Mouse (Mus musculus) testis, adult 2 months (tissue): ENCODE measurements at regions not wholly inside any gene's neighbourhood (a gene's known extent, or its start where the extent isn't known, plus 50 kb on each side); places are given as distances from the start of the nearest gene placed in this dataset.

Source experiments
- H3K27ac ChIP-seq: fragments of 200-500 bp; 2 replicates; pipeline ENCODE4 v1.5.1; 2012; ENCODE audit warnings: low read depth, low read length; ENCODE audit not compliant: control insufficient read depth, insufficient read depth
- H3K27me3 ChIP-seq: fragments of 200-500 bp; 2 replicates; pipeline ENCODE4 v1.6.1; 2012; ENCODE audit warnings: mild to moderate bottlenecking, low read length, moderate library complexity; ENCODE audit not compliant: control insufficient read depth, insufficient read depth
- H3K36me3 ChIP-seq: fragments of 200-500 bp; 2 replicates; pipeline ENCODE4 v1.6.1; 2012; ENCODE audit warnings: mild to moderate bottlenecking, low read length; ENCODE audit not compliant: control insufficient read depth, insufficient read depth
- H3K4me1 ChIP-seq: fragments of 200-500 bp; 2 replicates; pipeline ENCODE4 v1.6.1; 2012; ENCODE audit warnings: low read length; ENCODE audit not compliant: control insufficient read depth, insufficient read depth
- H3K4me3 ChIP-seq: fragments of 200-500 bp; 2 replicates; pipeline ENCODE4 v1.5.1; 2012; ENCODE audit warnings: low read depth, mild to moderate bottlenecking, low read length, moderate library complexity, mixed read lengths; ENCODE audit not compliant: control insufficient read depth
- CTCF ChIP-seq: fragments of 200-500 bp; IDR thresholded peaks from 2 replicates; pipeline ENCODE4 v1.5.1; 2012; ENCODE audit warnings: low read depth, mild to moderate bottlenecking, inconsistent platforms, low read length, moderate library complexity; ENCODE audit not compliant: control insufficient read depth, insufficient read depth, insufficient replicate concordance
- POLR2A ChIP-seq: fragments of 200-500 bp; IDR thresholded peaks from 2 replicates; pipeline ENCODE4 v1.6.1; 2012; ENCODE audit warnings: low read depth, mild to moderate bottlenecking, inconsistent platforms, low read length, moderate library complexity; ENCODE audit not compliant: control insufficient read depth

DNA sequence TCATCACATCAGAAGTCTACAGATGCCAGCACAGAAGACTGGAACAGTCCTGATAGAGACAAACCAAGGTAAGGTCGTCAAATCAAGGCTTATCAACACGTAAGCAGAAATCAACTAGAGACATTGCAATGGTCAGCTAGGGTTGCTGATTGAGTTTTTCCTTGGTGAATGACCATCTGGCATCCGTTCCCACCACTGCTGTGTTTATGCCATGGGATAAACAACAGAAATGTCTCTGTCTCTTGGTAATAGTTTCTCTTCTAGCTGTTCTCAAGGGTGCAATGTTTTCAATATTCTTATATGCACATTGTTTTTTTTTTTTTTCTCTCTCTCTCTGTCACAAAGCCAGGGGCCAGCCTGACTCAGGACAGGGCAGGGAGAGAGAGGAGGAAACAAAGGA, 110.2 kb upstream of the Plxnc1 start:
- Histone ChIP-seq H3K27ac (no peak overlapping the region), H3K36me3 (no peaks in the 10 kb centered on the region), H3K4me3 (no peak overlapping the region), H3K4me1 (no peaks in the 10 kb centered on the region; the same call in 1 of the 2 replicates), H3K27me3 (no peaks in the 10 kb centered on the region)
- TF ChIP-seq CTCF (no peak), POLR2A (no peak)

- Histone ChIP-seq H3K27me3 (no peaks in the 10 kb centered on the region), H3K4me1 (no peaks in the 10 kb centered on the region), H3K4me3 (no peak overlapping the region), H3K27ac (no peak overlapping the region), H3K36me3 (no peaks in the 10 kb centered on the region)
- TF ChIP-seq CTCF (no peak), POLR2A (no peak)
Observed at GRCm38 (mm10) chr10:95048790-95049189, 104.2 kb upstream of the Plxnc1 start.

DNA sequence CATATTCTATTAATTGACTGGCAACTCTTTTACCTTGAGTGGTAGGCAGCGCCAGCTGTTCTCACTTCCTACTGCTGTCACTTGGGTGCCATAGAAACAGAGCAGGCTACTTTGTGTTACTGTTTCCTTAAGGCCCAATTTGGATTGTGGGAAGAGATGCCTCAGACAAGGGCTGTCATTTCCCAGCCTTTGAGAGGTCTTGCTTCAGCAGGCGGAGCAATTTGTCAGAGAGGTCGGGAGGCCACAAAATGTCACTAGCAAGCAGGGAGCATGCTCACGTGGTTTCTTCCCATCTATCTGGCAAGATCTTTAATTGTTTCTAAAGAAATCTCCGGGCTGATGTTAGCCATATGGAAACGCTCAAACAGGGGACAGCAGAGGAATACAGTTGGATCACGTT, 99.3 kb upstream of the Plxnc1 start:
- Histone ChIP-seq H3K27ac (no peak overlapping the region), H3K27me3 (no peaks in the 10 kb centered on the region), H3K4me3 (no peak overlapping the region), H3K4me1 (no peaks in the 10 kb centered on the region), H3K36me3 (no peaks in the 10 kb centered on the region)
- TF ChIP-seq POLR2A = no peak
- TF ChIP-seq CTCF = no peak

- Histone ChIP-seq H3K27me3 (no peaks in the 10 kb centered on the region), H3K4me1 (no peaks in the 10 kb centered on the region), H3K27ac (no peak overlapping the region), H3K36me3 (no peaks in the 10 kb centered on the region), H3K4me3 (no peak overlapping the region)
- TF ChIP-seq CTCF = no peak
Observed at GRCm38 (mm10) chr10:95040258-95040895, 95.7 kb upstream of the Plxnc1 start.

DNA sequence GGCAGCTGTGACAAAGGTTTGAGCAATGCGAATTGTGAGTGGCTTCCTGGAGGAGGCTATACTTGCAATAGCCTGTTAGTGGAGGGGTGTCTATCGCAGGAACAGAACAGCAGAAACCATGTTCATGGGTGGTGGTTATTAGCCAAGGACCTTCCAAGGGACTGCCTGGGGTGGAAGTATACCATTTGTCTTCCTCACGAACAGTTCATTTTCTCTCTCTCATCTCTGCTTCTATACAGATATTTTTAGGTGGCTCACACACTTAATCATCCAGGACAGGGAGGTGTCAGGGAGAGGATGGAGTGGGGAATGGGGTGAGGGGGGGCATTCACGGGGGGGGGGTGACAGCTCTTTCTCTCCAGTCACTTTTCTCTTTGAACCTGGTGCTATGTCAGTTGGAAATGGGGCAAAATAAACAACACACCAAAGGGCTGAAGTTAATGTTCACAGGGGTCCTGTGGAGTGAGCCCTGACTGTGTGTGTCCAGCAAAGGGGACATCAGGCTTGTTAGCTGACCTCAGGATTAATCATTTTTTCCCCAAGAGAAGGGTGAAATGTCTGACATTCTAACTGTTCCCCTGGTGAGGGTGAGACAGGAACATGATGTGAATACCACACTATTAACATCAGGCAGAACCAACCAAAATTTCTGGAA, 91.5 kb upstream of the Plxnc1 start:
- Histone ChIP-seq H3K27ac (no peak overlapping the region), H3K4me1 (no peaks in the 10 kb centered on the region), H3K36me3 (no peaks in the 10 kb centered on the region), H3K27me3 (no peaks in the 10 kb centered on the region), H3K4me3 (no peak overlapping the region)
- TF ChIP-seq POLR2A (no peak), CTCF (no peak)

DNA sequence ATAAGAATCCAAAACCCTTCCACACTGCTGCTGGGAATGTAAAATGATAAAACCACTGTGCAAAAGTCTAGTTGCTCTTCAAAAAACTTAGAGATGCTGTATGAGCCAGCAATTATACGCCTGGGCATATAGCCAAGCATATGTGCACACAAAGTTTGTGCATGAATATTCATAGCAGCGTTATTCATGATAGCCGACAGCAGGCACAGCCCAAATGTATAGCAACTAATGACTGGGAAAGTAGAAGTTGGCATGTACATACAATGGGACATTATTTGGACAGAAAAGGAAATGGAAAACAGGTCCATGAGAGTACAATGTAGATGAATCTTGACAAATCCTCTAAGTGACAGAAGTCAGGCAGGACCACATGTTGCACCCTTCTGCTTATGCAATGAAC, 90.7 kb upstream of the Plxnc1 start:
- Histone ChIP-seq H3K27ac (no peak overlapping the region), H3K4me1 (no peaks in the 10 kb centered on the region), H3K27me3 (no peaks in the 10 kb centered on the region), H3K36me3 (no peaks in the 10 kb centered on the region), H3K4me3 (no peak overlapping the region)
- TF ChIP-seq CTCF (no peak), POLR2A (no peak)

GRCm38 (mm10) chr10:95034566-95034965, 89.9 kb upstream of the Plxnc1 start:
- Histone ChIP-seq H3K4me1 (no peaks in the 10 kb centered on the region), H3K27me3 (no peaks in the 10 kb centered on the region), H3K36me3 (no peaks in the 10 kb centered on the region), H3K4me3 (no peak overlapping the region), H3K27ac (no peak overlapping the region)
- TF ChIP-seq POLR2A = no peak
- TF ChIP-seq CTCF = no peak
